Mouse (Mus musculus): ENCODE results near the gene Frmd4a.

- TF ChIP-seq CTCF (IDR thresholded peaks at IDR 0.05; ENCODE audit: low read depth) = no peak
- TF ChIP-seq EP300 (IDR thresholded peaks at IDR 0.05; ENCODE audit: low read depth) = no peak
These were observed 432.5 kb downstream of the Frmd4a start for GRCm38 (mm10) chr2:4449860-4450480.

Data from liver, postnatal 0 days (tissue).